Mouse (Mus musculus): ENCODE results near the gene Lef1.

- TF ChIP-seq POLR2A (IDR thresholded peaks at IDR 0.05; ENCODE audit: insufficient read depth, low read depth, low read length) = no peak
- TF ChIP-seq CTCF (IDR thresholded peaks at IDR 0.05) = no peak
- no peak for TF ChIP-seq EP300 (IDR thresholded peaks at IDR 0.05; ENCODE audit: insufficient read depth, low read depth, low read length)
Observed at GRCm38 (mm10) chr3:131139345-131140090, 29.2 kb downstream of the Lef1 start.

Data from heart, adult 2 months (tissue).